Mouse (Mus musculus): ENCODE results near the gene Gm26938. TPM values are rescaled to one million over a fixed set of nuclear protein-coding genes. Genes with fewer than 3 reads are reported as not detected.

Gene Gm26938
- not detected in 2 replicates for polyA plus RNA-seq (2012; ENCODE audit: low replicate concordance)

DNA sequence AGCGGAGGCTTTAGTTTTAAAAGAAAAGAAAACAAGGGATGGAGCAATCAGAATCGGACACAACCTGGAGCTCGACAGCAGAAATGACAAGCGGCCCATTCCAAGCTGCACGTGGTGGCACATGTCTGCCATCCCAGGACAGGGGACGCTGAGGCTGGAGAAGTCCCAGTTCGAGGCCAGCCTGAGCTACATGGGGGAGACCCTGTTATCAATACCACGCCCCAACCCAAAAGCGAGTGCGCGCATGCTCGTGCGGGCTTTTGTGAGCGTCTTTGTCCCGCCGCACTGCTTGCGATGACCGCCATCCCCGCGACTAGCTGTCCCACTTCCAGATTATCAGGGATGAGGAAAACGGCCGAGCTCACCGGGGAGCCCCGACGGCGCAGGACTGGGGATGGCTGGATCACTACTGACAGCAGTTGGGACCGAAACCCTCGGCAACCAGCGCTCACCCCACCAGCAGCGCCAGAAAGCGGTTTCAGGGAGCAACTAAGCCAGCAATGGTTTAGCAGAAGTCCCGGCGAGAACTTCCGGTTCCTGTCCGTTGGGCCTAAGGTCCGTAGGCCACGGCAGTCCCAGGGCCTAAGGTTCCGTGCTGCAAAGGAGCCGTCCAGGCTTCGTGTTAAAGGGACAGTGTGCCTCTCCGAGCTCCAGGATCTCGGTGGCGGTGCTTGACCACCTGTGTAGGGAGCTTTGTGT, at the start of gene Gm26938, which contains the start of gene Psmg3:
Gene Gm26938, minus strand, starts transcription at position 51 of the 699 bp plus-strand sequence.
Gene Psmg3, minus strand, starts transcription at position 529 of the 699 bp plus-strand sequence.

DNA sequence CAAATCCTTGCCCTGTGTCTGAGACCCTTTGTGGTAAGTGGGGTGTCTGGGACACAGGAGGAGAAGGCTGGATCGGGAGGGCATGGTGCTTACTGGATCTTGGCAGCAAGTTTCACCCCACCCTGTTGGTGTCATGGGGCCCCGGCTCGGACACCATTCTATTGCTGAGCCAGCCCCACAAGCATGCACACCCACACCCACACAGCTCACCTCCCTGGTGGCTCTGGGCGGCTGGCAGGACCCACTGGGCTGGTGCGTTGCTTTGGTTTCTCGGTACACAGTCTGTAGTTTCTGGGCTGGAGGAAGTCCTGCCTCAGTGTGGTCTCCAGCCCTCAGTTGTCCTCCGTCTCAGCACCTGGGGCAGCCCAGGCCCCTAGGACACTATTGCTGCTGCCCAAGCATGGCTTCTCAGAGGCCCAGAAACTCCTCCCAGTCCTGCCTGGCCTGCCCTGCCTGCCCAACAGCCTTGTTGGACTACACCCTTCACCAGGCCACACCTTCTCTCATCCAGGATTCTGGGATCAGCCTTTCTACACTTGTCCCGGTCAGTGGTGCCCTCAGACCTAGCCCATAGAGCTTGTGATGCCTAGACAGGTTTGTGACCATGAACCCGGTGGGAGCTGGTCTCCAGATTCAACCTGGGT, 6.5 kb downstream of the Gm26938 start, which contains the start of gene Tmem184a:
Gene Tmem184a, minus strand, starts transcription at position 380 of the 644 bp plus-strand sequence.

DNA sequence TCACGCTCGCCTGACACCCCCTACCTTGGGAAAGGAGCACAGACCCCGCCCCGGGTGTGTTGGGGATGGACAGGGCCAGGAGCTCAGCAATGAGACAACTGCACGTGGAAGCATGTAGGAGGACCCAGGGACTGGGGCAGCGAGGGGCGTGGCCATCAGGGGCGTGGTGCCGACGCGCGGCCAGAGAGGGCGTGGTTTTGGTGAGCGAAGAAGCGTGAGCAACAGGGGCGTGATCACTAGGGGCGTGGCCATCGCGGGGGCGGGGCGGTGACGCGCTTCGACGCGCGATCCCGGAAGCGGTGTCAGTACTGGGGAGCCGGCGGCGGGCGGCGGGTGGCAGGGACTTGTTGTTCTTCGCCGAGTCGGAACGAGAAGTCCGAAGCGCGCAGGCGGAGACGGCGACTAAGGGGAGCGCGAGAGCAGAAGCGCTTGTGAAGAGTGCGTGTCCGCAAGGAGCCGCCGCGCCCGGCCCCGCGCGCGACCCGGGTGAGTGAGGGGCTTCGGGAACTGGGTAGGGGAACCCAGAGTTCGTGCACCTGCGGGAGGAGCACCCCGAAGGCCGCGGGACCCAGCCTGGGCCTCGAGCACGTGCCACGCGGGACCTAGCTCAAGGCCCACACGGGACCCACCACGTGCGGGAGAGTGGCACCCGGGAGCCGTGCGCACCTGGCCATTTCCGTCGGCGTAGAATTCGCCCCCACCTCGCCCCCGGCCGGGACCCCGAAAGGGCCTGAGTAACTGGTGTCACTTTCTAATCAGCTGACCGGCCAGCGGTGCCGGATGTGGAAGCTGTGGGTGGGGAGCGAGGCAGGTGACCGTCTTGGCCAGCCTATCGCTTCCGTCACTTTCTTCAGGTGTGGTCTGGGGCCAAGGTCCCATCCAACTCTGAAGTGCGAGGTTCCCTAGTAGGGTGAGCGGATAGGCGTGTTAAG, 34.7 kb downstream of the Gm26938 start, which contains the start of gene Mafk:
Gene Mafk, plus strand, starts transcription at position 287 of the 932 bp plus-strand sequence.

DNA sequence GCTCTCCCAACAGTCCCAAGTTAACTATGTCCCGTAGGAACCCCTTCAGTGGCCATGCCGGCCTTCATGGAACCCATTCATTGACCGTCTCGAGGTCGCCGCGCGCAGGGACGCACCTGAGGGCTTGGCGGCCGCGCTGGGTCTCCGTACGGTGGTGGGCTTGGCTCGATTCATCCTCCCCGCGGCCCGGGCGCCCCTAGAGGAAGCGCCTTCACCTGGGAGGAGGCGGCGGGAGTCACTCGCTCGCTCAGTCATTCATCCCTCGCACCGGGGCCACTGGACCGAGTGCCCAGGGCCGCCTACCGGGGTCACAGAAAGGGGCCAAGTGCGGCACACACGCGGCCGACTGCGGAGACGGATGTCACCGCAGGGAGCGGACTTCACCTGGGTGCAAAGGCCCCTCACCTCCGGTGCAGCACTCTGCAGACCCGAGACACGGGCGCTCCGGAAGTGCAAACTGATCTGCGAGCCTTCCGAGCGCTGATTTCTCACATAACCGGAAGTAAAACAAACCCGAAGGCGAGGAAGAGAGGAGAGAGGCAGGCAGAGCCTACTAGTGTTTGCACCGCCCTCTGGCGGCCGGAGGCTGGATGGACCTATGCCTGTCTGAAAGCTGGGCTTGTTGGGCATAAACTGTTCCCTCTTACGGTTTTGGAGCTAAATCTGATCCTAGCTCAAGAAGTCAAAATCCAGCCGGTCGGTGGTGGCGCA, 50.8 kb downstream of the Gm26938 start, which contains the start of gene Ints1:
Gene Ints1, minus strand, starts transcription at position 459 of the 711 bp plus-strand sequence.

Other genes with a start within 250 kb of the Gm26938 start
- gene Micall2, start 90.1 kb downstream of the Gm26938 start, polyA plus RNA-seq (2012; ENCODE audit: low replicate concordance), result 1.9 and 9.8 TPM in 2 replicates
- gene Ints1, start 50.7 kb downstream of the Gm26938 start, polyA plus RNA-seq (2012; ENCODE audit: low replicate concordance), result 85.1 and 117 TPM in 2 replicates
- gene Mafk, start 34.9 kb downstream of the Gm26938 start, polyA plus RNA-seq (2012; ENCODE audit: low replicate concordance), result 46.2 and 49.8 TPM in 2 replicates
- 0.48 and 1.2 TPM in 2 replicates for gene Tmem184a, start 6.5 kb downstream of the Gm26938 start, polyA plus RNA-seq (2012; ENCODE audit: low replicate concordance)
- gene Psmg3, start 478 bp upstream of the Gm26938 start, polyA plus RNA-seq (2012; ENCODE audit: low replicate concordance), result 12.5 and 17.0 TPM in 2 replicates
- gene Elfn1, start 81.5 kb upstream of the Gm26938 start, polyA plus RNA-seq (2012; ENCODE audit: low replicate concordance), result 0.16 and 0.20 TPM in 2 replicates